Comparison of ENCODE assay signal across 7 mouse cellular contexts in the genomic region with DNA sequence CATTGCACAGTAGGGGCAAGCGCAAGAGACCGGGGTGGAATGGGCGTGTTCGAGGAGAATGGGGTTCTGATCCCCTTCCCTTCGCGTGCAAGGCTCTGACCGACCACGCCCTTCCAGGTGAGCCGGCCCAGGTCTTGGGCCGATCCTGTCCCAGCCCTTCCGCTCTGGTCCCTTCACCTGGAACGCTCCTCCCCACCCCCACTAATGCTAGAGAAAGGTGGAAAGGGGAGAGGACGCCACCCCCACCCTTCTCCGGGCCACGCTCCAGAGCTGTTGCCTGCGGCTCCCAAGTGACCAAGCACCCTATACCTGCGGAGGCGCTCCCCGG. TPM values are rescaled to one million over a fixed set of nuclear protein-coding genes. Genes with fewer than 3 reads are reported as not detected.
A peak's percentile ranks its signal among the peaks of the same experiment; 100 is the strongest.
DNase-seq lines count a peak whose midpoint lies in the region; ATAC-seq lines count a peak whose summit lies in the region.

No protein-coding gene starts in this region.

- H3K27ac ChIP-seq in forebrain, embryonic 16.5 days (ENCODE audit: low read length), result no peak overlapping the region

- peak overlapping the region; percentile 92 for H3K4me2 ChIP-seq in forebrain, embryonic 16.5 days (ENCODE audit: low read length)

- peaks cover 22% of the 10 kb centered on the region for H3K4me1 ChIP-seq in forebrain, embryonic 16.5 days (replicated peaks; ENCODE audit: control insufficient read depth, insufficient read depth, low read length)

- WGBS in forebrain, embryonic 16.5 days, result under 1% methylated on average over 19 of the region's 19 CpGs

- H3K4me3 ChIP-seq in forebrain, embryonic 16.5 days (replicated peaks; ENCODE audit: low read length), result peak overlapping the region; percentile 61

- H3K9ac ChIP-seq in forebrain, embryonic 16.5 days (replicated peaks; ENCODE audit: low read depth, low read length), result peak overlapping the region; percentile 73

- H3K9me3 ChIP-seq in forebrain, embryonic 16.5 days (ENCODE audit: control insufficient read depth, low read length), result no peaks in the 10 kb centered on the region

- peak; percentile 46 for ATAC-seq in CD4-positive, CD25-positive, alpha-beta regulatory T cell, adult 4 months
- ATAC-seq in forebrain, embryonic 16.5 days, result peak; percentile 66
- ATAC-seq in megakaryocyte progenitor cell, adult 5-6 weeks (replicated peaks; ENCODE audit: poor library complexity), result peak; percentile 30

- peak; percentile 79 for DNase-seq in ES-CJ7 (ENCODE audit: low read depth, low spot score)
- DNase-seq in kidney, postnatal 4 days, result peak; percentile 73 to 84
- no peak for DNase-seq in spleen, adult 12 weeks (ENCODE audit: low spot score)
- DNase-seq in right cerebral cortex, postnatal 10 days (ENCODE audit: low spot score in 2 of 2), result no peak

- H3K27me3 ChIP-seq in forebrain, embryonic 16.5 days (replicated peaks; ENCODE audit: control insufficient read depth, insufficient read depth, low read length), result no peaks in the 10 kb centered on the region

- peaks cover 12% of the 10 kb centered on the region for H3K36me3 ChIP-seq in forebrain, embryonic 16.5 days (ENCODE audit: control insufficient read depth, insufficient read depth)

RNA-seq across cellular contexts. Expression of gene B4galt3, which starts 0.4 kb away (rescaled TPM):
- 10 to 100 TPM; 56.0 to 93.6 TPM for polyA plus RNA-seq in CD4-positive, CD25-positive, alpha-beta regulatory T cell, adult 4 months (2017; shearing (Covaris generic))
- 111 and 114 TPM in 2 replicates for polyA plus RNA-seq in forebrain, embryonic 16.5 days (2015; fragmentation: Nextera tagmentation; extraction: Ambion mirVana)
- 14.7 and 16.1 TPM in 2 replicates for total RNA-seq in megakaryocyte progenitor cell, adult 5-6 weeks (2015)
- 18.0 and 22.6 TPM in 2 replicates for total RNA-seq in megakaryocyte progenitor cell, adult 5-6 weeks (2017)

RNA-seq across cellular contexts. Expression of gene Ppox, which starts 10.4 kb away (rescaled TPM):
- 100 to 1,000 TPM in 1 of 2 experiments, 10 to 100 TPM in 1; 70.8 to 108 TPM for polyA plus RNA-seq in CD4-positive, CD25-positive, alpha-beta regulatory T cell, adult 4 months (2017; shearing (Covaris generic))
- 47.6 and 49.2 TPM in 2 replicates for polyA plus RNA-seq in forebrain, embryonic 16.5 days (2015; fragmentation: Nextera tagmentation; extraction: Ambion mirVana)
- 18.0 and 20.2 TPM in 2 replicates for total RNA-seq in megakaryocyte progenitor cell, adult 5-6 weeks (2015)
- total RNA-seq in megakaryocyte progenitor cell, adult 5-6 weeks (2017), result 10.3 and 15.0 TPM in 2 replicates

RNA-seq across cellular contexts. Expression of gene Usp21, which starts 17.3 kb away (rescaled TPM):
- 10 to 100 TPM; 22.6 to 27.9 TPM for polyA plus RNA-seq in CD4-positive, CD25-positive, alpha-beta regulatory T cell, adult 4 months (2017; shearing (Covaris generic))
- polyA plus RNA-seq in forebrain, embryonic 16.5 days (2015; fragmentation: Nextera tagmentation; extraction: Ambion mirVana), result 126 and 130 TPM in 2 replicates
- 36.0 and 38.2 TPM in 2 replicates for total RNA-seq in megakaryocyte progenitor cell, adult 5-6 weeks (2015)
- total RNA-seq in megakaryocyte progenitor cell, adult 5-6 weeks (2017), result 18.7 and 24.5 TPM in 2 replicates

RNA-seq across cellular contexts. Expression of gene Ndufs2, which starts 19.3 kb away (rescaled TPM):
- 100 to 1,000 TPM; 115 to 119 TPM for polyA plus RNA-seq in CD4-positive, CD25-positive, alpha-beta regulatory T cell, adult 4 months (2017; shearing (Covaris generic))
- polyA plus RNA-seq in forebrain, embryonic 16.5 days (2015; fragmentation: Nextera tagmentation; extraction: Ambion mirVana), result 212 and 232 TPM in 2 replicates
- total RNA-seq in megakaryocyte progenitor cell, adult 5-6 weeks (2015), result 255 and 280 TPM in 2 replicates
- 323 and 395 TPM in 2 replicates for total RNA-seq in megakaryocyte progenitor cell, adult 5-6 weeks (2017)

RNA-seq across cellular contexts. Expression of gene Adamts4, which starts 20.3 kb away (rescaled TPM):
- polyA plus RNA-seq in CD4-positive, CD25-positive, alpha-beta regulatory T cell, adult 4 months (2017; shearing (Covaris generic)), result under 1 TPM in 1 of 2 experiments, not detected in 1; 0.13 TPM
- polyA plus RNA-seq in forebrain, embryonic 16.5 days (2015; fragmentation: Nextera tagmentation; extraction: Ambion mirVana), result 7.2 and 7.6 TPM in 2 replicates
- total RNA-seq in megakaryocyte progenitor cell, adult 5-6 weeks (2015), result not detected in 2 replicates
- not detected in 2 replicates for total RNA-seq in megakaryocyte progenitor cell, adult 5-6 weeks (2017)

Comparison
In these comparisons a context has a peak if more than half of its experiments do, and no peak if none do; other contexts are left out.
1. DNase-seq: peak in ES-CJ7 (single experiment) and kidney, postnatal 4 days (2 of 2); none in spleen, adult 12 weeks (single experiment) and right cerebral cortex, postnatal 10 days (0 of 2).
2. Peak in every context shown above with its lines, with median percentiles within 50 percentile points of each other: ATAC-seq.